Mouse (Mus musculus) layer of hippocampus, adult 9-11 months (tissue): ENCODE measurements around the gene Tap1.

Experiments used
- DNase-seq: peaks from one replicate; pipeline ENCODE4 v3.0.0; 2022

The Tap1 gene

GRCm38 (mm10) chr17:34179913-34180859 is 7.2 kb upstream of the Tap1 start:
- DNase-seq = no peak

- no peak for DNase-seq
Observed at GRCm38 (mm10) chr17:34183564-34184219, 3.7 kb upstream of the Tap1 start.

GRCm38 (mm10) chr17:34185526-34185925 is 1.8 kb upstream of the Tap1 start:
- DNase-seq = no peak

- no peak for DNase-seq
Observed at GRCm38 (mm10) chr17:34186885-34187260, 480 bp upstream of the Tap1 start.

- no peak for DNase-seq
Observed at GRCm38 (mm10) chr17:34188010-34188409, 657 bp downstream of the Tap1 start.

- no peak for DNase-seq
Observed at GRCm38 (mm10) chr17:34188986-34189385, 1.6 kb downstream of the Tap1 start.

- no peak for DNase-seq
Observed at GRCm38 (mm10) chr17:34192852-34193251, 5.5 kb downstream of the Tap1 start.

- no peak for DNase-seq
Observed at GRCm38 (mm10) chr17:34193468-34193867, 6.1 kb downstream of the Tap1 start.

GRCm38 (mm10) chr17:34194723-34195122 is 7.4 kb downstream of the Tap1 start:
- DNase-seq = no peak

GRCm38 (mm10) chr17:34196491-34196890 is 9.1 kb downstream of the Tap1 start:
- no peak for DNase-seq

- peak; percentile 90 for DNase-seq
Observed at GRCm38 (mm10) chr17:34196941-34197894, 9.9 kb downstream of the Tap1 start, which contains the start of gene Psmb8. Gene Psmb8 (plus strand): TSS chr17:34197721.

GRCm38 (mm10) chr17:34197904-34198520 is 10.7 kb downstream of the Tap1 start:
- DNase-seq = peak; percentile 42

- no peak for DNase-seq
Observed at GRCm38 (mm10) chr17:34198521-34198912, 11.2 kb downstream of the Tap1 start.

- DNase-seq = no peak
Observed at GRCm38 (mm10) chr17:34199050-34199619, 11.8 kb downstream of the Tap1 start.

GRCm38 (mm10) chr17:34200047-34200446 is 12.7 kb downstream of the Tap1 start:
- DNase-seq = no peak

- DNase-seq = no peak
Observed at GRCm38 (mm10) chr17:34200772-34201505, 13.6 kb downstream of the Tap1 start.

- DNase-seq = no peak
Observed at GRCm38 (mm10) chr17:34201506-34202055, 14.2 kb downstream of the Tap1 start.

- no peak for DNase-seq
Observed at GRCm38 (mm10) chr17:34202760-34203442, 15.5 kb downstream of the Tap1 start.

- DNase-seq = no peak
Observed at GRCm38 (mm10) chr17:34203444-34203843, 16.1 kb downstream of the Tap1 start, which contains the start of gene Tap2. Gene Tap2 (plus strand): TSS chr17:34203527.

- DNase-seq = peak; percentile 82
Observed at GRCm38 (mm10) chr17:34204303-34205010, 17.1 kb downstream of the Tap1 start.
